Mouse (Mus musculus): ENCODE measurements around the gene Zc3h10. TPM values are rescaled to one million over a fixed set of nuclear protein-coding genes. Genes with fewer than 3 reads are reported as not detected.

Gene Zc3h10
- polyA plus RNA-seq, 1 experiment = 15.2 TPM

DNA sequence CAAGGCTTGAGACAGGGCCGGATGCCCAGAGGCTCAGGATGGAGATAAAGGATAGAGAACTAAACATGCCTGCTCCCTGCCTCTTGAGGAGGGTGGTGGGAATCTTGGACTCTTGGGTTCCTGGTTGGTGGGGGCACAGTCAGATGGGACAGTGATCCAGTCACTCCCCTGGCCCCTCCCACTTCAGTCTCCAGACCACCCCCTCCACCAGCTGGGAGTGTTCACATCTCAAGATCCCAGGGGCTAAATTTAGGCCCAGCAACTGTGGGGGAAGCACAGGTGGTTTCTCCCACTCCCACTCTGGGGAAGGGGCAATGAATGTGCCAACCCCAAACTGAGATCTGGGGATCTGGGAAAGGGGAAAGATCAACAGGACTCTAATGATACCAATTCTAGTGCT is 40.6 kb upstream of the Zc3h10 start:
- 4% methylated on average over 1 of the region's 1 CpGs for WGBS
- H3K27ac ChIP-seq (ENCODE audit: insufficient read depth, low read depth, low read length) = peak overlapping the region; percentile 95
- peaks cover 19% of the 10 kb centered on the region; the same call in 1 of the 2 replicates for H3K4me1 ChIP-seq (ENCODE audit: control insufficient read depth, insufficient read depth, insufficient read length, low read length)
- H3K36me3 ChIP-seq (ENCODE audit: control insufficient read depth, insufficient read depth, low read length) = peaks cover 20% of the 10 kb centered on the region
- no peak for TF ChIP-seq POLR2A (IDR thresholded peaks at IDR 0.05; ENCODE audit: low read depth, low read length)
- TF ChIP-seq CTCF (IDR thresholded peaks at IDR 0.05; ENCODE audit: extremely low read depth, insufficient read length, insufficient replicate concordance, low read depth, low read length) = no peak
- H3K27me3 ChIP-seq (ENCODE audit: control insufficient read depth, insufficient read depth, low read length) = no peaks in the 10 kb centered on the region
- H3K4me3 ChIP-seq (ENCODE audit: low read depth, low read length) = peak overlapping the region; percentile 88

DNA sequence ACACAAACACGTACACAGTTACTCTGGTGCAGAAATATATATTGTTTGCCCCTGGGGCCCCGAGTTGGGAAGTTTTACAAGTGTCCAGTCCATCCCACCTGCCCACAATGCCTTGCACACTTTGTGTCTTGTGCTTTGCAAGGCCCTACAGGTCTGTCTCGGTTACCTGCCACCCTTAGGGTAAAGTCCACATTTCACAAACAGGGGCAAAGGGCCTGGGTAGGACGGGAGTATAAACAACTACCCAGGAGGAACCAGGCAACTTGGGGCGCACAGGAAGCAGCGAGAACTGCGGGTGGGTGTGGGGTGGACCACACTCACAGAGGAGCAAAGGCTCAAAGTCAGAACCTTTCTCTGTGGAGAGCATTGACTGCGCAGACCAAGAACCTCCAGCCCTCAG is 40.1 kb upstream of the Zc3h10 start:
- H3K4me1 ChIP-seq (ENCODE audit: control insufficient read depth, insufficient read depth, insufficient read length, low read length) = peaks cover 19% of the 10 kb centered on the region
- peaks cover 25% of the 10 kb centered on the region for H3K36me3 ChIP-seq (ENCODE audit: control insufficient read depth, insufficient read depth, low read length)
- TF ChIP-seq CTCF (IDR thresholded peaks at IDR 0.05; ENCODE audit: extremely low read depth, insufficient read length, insufficient replicate concordance, low read depth, low read length) (no peak), POLR2A (IDR thresholded peaks at IDR 0.05; ENCODE audit: low read depth, low read length) (peak; percentile 69)
- H3K27ac ChIP-seq (ENCODE audit: insufficient read depth, low read depth, low read length) = peak overlapping the region; percentile 95
- WGBS = 15% methylated on average over 8 of the region's 8 CpGs
- no peaks in the 10 kb centered on the region for H3K27me3 ChIP-seq (ENCODE audit: control insufficient read depth, insufficient read depth, low read length)
- peak overlapping the region; percentile 88 for H3K4me3 ChIP-seq (ENCODE audit: low read depth, low read length)

GRCm38 (mm10) chr10:128587120-128587519 is 39.5 kb upstream of the Zc3h10 start:
- 13% methylated on average over 4 of the region's 4 CpGs for WGBS
- Histone ChIP-seq H3K27ac (ENCODE audit: insufficient read depth, low read depth, low read length) (peak overlapping the region; percentile 95), H3K36me3 (ENCODE audit: control insufficient read depth, insufficient read depth, low read length) (peaks cover 28% of the 10 kb centered on the region), H3K4me1 (ENCODE audit: control insufficient read depth, insufficient read depth, insufficient read length, low read length) (peaks cover 18% of the 10 kb centered on the region), H3K27me3 (ENCODE audit: control insufficient read depth, insufficient read depth, low read length) (no peaks in the 10 kb centered on the region), H3K4me3 (ENCODE audit: low read depth, low read length) (peak overlapping the region; percentile 88)
- TF ChIP-seq CTCF (IDR thresholded peaks at IDR 0.05; ENCODE audit: extremely low read depth, insufficient read length, insufficient replicate concordance, low read depth, low read length) (no peak), POLR2A (IDR thresholded peaks at IDR 0.05; ENCODE audit: low read depth, low read length) (no peak)

DNA sequence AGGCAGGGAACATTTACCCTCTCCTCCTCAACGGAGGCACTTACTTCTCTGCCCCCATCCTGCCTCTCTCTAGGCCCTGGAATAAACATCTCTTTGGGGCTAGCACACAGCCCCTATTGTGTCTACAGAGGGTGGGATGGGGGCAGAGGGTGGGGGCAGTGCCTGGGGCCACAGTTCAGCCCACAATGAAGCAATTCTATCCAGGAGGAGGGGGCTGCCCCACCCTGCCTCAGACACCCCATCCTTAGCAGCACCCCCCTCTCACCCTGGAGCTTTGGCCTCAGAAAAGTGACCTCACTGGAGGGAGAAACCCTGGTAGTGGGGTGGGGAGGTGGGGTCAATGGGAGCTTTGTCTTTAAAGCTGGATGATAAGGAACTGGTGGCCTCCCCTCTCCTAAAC is 39.0 kb upstream of the Zc3h10 start:
- 19% methylated on average over 1 of the region's 1 CpGs for WGBS
- TF ChIP-seq POLR2A (IDR thresholded peaks at IDR 0.05; ENCODE audit: low read depth, low read length) = no peak
- no peak for TF ChIP-seq CTCF (IDR thresholded peaks at IDR 0.05; ENCODE audit: extremely low read depth, insufficient read length, insufficient replicate concordance, low read depth, low read length)
- Histone ChIP-seq H3K27ac (ENCODE audit: insufficient read depth, low read depth, low read length) (peak overlapping the region; percentile 95), H3K36me3 (ENCODE audit: control insufficient read depth, insufficient read depth, low read length) (peaks cover 33% of the 10 kb centered on the region), H3K27me3 (ENCODE audit: control insufficient read depth, insufficient read depth, low read length) (no peaks in the 10 kb centered on the region), H3K4me3 (ENCODE audit: low read depth, low read length) (peak overlapping the region; percentile 88), H3K4me1 (ENCODE audit: control insufficient read depth, insufficient read depth, insufficient read length, low read length) (peaks cover 18% of the 10 kb centered on the region)

DNA sequence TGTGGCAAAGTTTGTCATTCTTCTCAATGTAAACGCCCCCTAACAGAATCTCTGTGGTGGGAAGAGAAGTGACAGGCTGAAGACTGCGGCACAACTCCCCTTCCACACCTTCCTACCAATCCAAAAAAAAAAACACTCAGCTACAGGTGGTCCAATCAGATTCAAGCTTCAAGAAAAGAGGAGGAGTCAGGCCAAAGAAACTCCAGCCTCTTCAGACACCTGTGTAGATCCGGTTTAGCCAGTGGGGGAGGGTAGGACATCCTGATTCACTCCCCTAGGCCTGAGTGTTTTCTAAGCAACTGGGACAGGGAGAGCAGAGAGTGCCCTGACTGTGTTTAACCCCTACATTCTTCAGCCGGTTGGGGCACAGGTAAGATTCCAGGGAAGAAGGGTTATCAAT is 36.8 kb upstream of the Zc3h10 start:
- Histone ChIP-seq H3K27ac (ENCODE audit: insufficient read depth, low read depth, low read length) (peak overlapping the region; percentile 75), H3K27me3 (ENCODE audit: control insufficient read depth, insufficient read depth, low read length) (no peaks in the 10 kb centered on the region), H3K36me3 (ENCODE audit: control insufficient read depth, insufficient read depth, low read length) (peaks cover 42% of the 10 kb centered on the region), H3K4me3 (ENCODE audit: low read depth, low read length) (peak overlapping the region; percentile 33), H3K4me1 (ENCODE audit: control insufficient read depth, insufficient read depth, insufficient read length, low read length) (peaks cover 21% of the 10 kb centered on the region)
- 10% methylated on average over 4 of the region's 4 CpGs for WGBS
- TF ChIP-seq POLR2A (IDR thresholded peaks at IDR 0.05; ENCODE audit: low read depth, low read length) = no peak
- no peak for TF ChIP-seq CTCF (IDR thresholded peaks at IDR 0.05; ENCODE audit: extremely low read depth, insufficient read length, insufficient replicate concordance, low read depth, low read length)

GRCm38 (mm10) chr10:128583644-128584043 is 36.1 kb upstream of the Zc3h10 start:
- no peak for TF ChIP-seq CTCF (IDR thresholded peaks at IDR 0.05; ENCODE audit: extremely low read depth, insufficient read length, insufficient replicate concordance, low read depth, low read length)
- TF ChIP-seq POLR2A (IDR thresholded peaks at IDR 0.05; ENCODE audit: low read depth, low read length) = 0 out of 2 replicates have a peak, but pooled peaks have one; percentile 15
- WGBS = 32% methylated on average over 7 of the region's 7 CpGs
- peak overlapping the region; percentile 59 for H3K27ac ChIP-seq (ENCODE audit: insufficient read depth, low read depth, low read length)
- peak overlapping the region; percentile 3; the same call in 1 of the 2 replicates for H3K4me3 ChIP-seq (ENCODE audit: low read depth, low read length)
- H3K27me3 ChIP-seq (ENCODE audit: control insufficient read depth, insufficient read depth, low read length) = no peaks in the 10 kb centered on the region
- H3K36me3 ChIP-seq (ENCODE audit: control insufficient read depth, insufficient read depth, low read length) = peaks cover 47% of the 10 kb centered on the region
- H3K4me1 ChIP-seq (ENCODE audit: control insufficient read depth, insufficient read depth, insufficient read length, low read length) = peaks cover 24% of the 10 kb centered on the region

DNA sequence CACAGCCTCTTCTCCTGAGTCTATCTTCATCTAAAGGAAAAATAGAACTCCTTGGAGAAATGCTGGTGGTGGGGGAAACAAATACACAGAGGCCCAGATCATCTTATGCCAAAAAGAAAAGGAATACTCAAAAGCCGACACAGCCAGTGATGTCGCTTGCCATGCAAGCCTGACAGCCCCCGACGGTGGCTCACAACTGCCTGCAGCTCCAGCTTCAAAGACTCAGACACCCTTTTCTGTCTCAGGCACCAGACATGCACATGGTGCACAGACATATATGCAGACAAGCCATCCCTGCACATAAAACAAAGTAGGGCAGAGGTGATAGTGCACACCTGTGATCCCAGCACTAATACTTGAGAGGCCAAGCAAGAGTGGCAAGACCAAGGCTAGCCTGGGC is 32.2 kb upstream of the Zc3h10 start:
- WGBS = 37% methylated on average over 4 of the region's 4 CpGs
- Histone ChIP-seq H3K36me3 (ENCODE audit: control insufficient read depth, insufficient read depth, low read length) (peaks cover 72% of the 10 kb centered on the region), H3K27me3 (ENCODE audit: control insufficient read depth, insufficient read depth, low read length) (no peaks in the 10 kb centered on the region), H3K27ac (ENCODE audit: insufficient read depth, low read depth, low read length) (peak overlapping the region; percentile 78), H3K4me1 (ENCODE audit: control insufficient read depth, insufficient read depth, insufficient read length, low read length) (peaks cover 15% of the 10 kb centered on the region), H3K4me3 (ENCODE audit: low read depth, low read length) (no peak overlapping the region)
- no peak for TF ChIP-seq CTCF (IDR thresholded peaks at IDR 0.05; ENCODE audit: extremely low read depth, insufficient read length, insufficient replicate concordance, low read depth, low read length)
- no peak for TF ChIP-seq POLR2A (IDR thresholded peaks at IDR 0.05; ENCODE audit: low read depth, low read length)

Measured in small intestine, adult 2 months (tissue).